Mouse (Mus musculus) lung, adult 18-20 months (tissue): Measurements from ENCODE around the gene Sec31a.
"Not testable (repeated sequence)": the region's sequence is repeated elsewhere in the genome, so short reads cannot be mapped to it uniquely, and the experiment has no call there.

Experiments used
- DNase-seq, 2 experiments: peaks; one replicate each; pipeline ENCODE4 v3.0.0; 2022; ENCODE audit warnings: mixed read lengths in 2 of 2

Sec31a gene

DNA sequence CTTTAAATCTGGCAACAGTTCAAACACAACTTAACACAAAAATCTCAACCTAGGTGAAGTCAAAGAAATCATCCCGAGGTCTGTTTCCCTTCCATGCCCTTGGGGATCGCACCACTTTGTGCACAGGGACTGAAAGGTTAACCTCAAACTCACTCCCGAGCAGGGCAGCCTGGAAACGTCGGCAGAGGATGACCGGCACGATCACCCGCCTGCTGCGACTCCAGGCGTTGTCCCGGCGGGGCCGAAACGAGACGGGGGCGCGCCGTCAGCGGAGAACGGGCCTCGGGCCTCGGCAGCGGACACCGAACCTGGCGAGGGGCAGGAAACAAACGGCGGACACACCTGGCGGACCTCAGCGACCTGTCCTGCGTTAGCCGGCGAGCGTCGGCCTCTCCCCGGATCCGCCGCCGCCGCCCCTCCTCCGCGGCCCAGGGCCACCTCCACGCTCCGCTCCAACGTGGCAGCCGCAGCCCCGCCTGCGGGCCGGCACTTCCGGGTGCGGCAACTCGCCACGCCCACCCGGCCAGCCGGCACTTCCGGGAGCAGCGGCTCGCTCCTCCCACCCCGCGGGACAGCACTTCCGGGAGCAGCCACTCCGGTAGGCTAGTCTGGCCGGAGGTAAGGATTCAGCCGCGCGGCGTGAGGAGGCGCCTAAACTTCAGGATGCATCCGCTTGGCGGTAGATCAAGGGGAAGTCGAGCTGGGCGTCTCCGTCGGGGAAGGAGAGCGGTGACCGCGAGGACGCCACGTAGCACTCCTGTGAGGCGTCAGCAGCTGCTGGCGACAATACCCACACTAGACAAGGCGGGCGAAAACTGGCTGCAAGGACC lies at the start of gene Sec31a:
Gene Sec31a, minus strand, starts transcription at position 474 of the 830 bp plus-strand sequence.
- peak; percentile 98 for DNase-seq

DNA sequence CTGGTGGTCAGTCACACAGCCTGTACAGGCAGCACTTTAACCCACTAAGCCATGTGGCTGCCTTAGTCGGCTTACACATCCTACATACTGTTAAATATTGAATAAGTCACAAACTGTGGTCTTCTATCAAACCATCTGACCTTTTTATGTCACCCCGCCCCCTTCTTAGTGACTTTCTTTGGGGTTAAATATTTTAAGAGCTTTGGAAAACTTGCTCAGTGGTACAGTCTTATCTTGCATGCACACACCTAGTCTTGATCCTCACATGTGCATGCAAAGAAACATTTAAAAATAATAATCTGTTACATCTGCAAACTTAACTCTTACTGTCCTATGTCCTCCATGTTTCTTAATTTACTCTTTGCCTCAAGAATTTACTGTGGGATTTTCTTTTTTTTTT lies 46.3 kb upstream of the Sec31a start:
- DNase-seq: no peak

DNA sequence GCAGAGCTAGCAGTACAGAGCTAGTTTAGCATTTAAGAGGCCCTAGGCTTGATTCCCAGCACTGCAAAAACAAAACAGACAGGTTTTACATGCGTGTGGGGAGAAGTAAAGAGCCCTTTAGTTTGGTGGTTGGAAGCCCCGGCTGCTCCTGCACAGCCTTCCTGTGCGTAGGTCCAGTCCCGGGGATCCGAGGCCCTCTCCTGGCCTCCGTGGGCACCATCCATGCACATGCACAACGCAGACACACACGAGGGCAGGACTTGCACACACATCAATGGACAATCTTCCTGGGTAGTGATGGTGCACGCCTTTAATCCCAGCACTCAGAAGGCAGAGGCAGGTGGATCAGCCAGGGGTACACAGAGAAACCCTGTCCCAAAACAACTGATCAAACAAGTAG lies 45.5 kb upstream of the Sec31a start:
- no peak for DNase-seq

DNA sequence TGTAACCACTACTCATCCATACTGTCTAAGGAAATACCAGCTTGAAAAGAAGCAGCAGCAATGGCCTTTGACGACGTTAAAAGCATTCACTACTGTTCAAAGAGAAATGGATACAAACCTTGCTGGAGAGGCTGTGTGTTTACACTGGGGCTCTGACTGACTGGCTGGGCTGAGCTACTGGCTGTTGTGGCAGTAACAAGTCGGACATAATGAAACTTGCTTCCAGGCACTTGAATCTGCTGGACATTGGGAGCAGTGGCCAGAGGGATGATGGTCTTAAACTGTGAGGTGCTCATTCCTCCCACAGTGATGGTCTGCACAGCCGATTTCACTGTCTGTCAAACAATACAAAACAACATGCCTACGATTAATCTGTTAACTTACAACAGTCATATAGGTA lies 43.4 kb upstream of the Sec31a start:
- no peak for DNase-seq

DNA sequence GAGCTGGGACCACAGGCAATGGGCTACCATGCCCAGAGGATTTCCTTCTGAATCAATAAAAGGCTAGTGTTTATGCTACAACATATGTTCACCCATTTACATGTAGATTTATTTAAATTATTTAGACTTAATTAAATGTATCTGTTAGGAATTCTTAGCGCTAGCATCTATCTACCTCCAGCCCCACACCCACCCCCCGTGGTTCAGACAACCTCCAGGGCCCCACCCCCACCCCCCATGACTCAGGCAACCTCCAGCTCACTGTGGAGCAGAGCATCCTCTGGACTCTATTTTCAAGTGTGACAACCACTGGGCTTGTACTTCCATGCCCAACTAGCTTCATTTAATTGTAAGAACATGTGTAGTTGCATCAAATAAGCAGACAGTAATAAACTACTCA lies 35.8 kb upstream of the Sec31a start:
- no peak for DNase-seq

DNA sequence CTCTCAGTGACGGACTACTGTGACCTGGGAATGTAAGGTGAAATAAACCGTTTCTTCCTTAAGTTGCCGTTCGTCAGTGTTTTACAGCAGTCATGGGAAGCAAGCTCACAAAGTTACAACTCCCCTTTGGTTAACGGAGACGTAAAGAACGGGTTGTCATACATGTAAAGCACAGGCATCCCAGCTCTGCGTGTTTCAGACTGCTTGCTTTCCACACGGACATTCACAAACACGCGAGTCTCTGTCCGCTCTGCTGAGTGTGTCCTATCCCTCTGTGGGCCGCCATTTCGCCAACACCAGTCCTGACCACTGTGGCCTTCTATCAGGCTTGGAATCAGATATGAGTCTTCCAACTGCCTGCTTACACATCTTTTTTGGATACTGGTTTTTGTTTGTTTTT lies 22.8 kb upstream of the Sec31a start:
- no peak for DNase-seq

DNA sequence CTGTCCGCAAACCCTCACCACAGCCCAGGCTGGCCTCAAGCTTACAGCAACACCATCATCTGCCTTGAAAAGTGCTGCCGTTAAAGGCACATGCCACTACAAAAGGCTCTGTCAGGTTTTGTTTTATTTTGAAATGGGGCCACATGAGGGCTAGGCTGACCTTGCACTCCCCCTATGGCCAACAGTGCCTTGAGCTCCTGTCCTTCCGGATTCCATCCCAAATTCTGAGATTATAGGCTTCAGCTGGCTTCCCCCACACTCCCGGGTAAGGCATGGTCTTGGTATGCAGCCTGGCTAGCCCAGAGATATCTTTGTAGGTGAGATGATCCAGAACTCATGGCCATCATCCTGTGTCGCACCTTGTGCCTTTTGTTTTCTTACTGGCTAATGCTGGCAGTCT lies 21.9 kb upstream of the Sec31a start:
- no peak for DNase-seq

DNA sequence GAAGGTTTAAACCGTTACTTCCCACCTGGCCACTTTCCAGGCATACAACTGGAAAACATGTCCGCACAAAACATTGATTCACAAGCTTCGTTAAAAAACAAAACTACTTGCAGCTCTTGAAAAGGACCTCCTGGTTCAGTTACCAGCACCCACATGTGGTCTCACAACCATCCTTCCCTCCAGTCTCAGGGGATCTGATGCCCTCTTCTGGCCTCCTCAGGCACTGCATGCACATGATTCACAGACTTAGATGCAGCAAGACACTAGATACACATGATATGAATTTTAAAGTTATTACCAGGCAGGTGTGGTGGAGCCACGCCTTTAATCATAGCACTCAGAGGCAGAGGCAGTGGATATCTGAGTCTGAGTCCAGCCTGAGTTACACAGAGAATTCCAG lies 21.1 kb upstream of the Sec31a start:
- no peak for DNase-seq

DNA sequence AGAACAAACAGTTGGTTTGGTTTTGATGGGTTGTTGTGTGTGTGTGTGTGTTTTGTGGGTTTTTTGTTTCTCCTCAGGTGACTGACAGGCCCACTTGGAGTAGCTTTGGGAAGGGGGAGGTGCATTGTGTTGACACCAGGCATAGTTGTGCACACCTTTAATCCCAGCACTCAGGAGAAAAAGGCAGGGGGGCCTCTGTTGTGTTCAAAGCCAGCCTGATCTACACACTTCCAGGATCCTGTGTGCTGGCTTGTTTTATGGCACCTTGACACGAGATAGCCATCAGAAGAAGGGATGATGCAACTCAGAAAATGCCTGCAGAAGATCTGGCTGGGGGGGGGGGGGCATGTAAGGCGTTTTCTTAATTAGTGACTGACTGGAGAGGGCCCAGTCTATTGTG lies 14.9 kb upstream of the Sec31a start:
- DNase-seq: no peak

DNA sequence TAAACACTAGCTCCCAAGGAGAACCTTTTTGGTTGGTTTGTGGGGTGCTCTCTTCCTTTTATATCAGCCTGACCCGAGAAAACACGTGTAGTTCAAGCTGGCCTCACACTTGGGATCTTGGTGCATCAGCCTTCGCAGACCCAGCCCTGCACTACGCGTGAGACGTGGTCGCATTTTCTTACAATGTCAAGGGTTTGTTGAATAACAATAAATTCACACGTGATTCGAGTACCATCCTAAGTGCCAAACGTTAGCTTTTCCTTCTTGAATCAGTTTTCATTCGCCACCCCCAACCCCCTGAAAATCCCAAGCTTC lies 14.0 kb upstream of the Sec31a start:
- DNase-seq: no peak

DNA sequence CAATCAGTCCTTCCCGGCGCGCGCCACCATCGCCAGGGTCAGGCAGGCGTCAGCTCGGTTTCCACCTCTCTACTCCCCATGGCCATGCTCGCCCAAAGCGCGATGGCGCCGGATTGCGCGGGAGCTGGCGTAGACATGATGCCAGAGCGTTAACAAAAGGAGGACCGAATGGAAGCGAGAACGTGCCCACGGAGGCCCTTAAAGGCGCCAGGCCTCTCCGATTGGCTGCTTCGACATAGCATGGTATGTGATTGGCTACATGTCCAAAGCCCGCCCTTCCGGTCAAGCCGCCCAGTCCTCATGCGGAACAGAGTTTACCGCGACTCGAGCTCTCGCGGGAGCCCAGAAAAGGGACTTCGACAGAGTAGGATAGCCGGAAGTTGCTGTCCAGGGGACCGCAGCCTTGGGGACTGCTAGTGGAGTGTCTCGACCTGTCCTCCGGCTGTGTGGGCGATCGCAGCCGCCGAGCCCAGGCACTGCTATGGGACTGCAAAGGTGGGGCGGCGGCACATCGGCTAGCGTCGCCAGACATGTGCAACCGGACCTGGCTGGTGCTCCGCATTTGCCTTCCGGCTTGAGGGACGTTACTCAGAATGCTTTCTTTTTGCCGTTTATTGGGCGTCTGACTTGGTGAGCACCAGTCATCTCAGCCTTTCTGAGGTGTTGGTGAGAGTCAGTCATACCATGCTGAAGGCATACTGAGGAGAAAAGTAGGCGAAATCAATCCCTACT lies 13.5 kb upstream of the Sec31a start:
- DNase-seq: peak; percentile 95 to 96

DNA sequence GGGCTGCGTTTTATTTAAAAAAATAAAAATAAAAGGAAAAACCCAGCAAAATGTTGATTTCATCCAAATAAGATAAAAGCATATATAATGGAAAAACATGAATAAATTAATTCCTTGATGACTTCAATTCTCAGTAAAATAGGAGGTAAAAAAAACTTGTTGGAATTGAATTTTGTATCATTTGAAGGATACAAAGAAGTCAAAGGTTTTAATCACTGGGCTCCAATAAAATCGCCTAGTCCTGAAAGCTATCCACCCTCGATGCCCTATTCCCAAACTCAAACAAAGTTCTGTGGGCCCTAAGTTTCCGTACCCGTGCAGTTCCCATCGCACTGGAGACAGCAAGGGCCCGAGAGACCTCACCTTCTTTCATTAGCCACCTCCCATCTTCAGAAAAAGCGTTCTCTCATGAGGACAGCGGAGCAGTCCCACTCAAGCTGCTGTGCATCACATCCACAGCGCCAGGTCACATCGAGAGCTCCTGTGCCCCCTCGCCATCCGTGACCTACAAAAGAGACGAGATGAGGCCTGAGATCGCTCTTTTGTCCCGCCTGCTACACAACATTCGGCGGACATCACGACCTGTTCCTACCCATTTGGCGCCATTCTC lies 12.8 kb upstream of the Sec31a start:
- no peak for DNase-seq

DNA sequence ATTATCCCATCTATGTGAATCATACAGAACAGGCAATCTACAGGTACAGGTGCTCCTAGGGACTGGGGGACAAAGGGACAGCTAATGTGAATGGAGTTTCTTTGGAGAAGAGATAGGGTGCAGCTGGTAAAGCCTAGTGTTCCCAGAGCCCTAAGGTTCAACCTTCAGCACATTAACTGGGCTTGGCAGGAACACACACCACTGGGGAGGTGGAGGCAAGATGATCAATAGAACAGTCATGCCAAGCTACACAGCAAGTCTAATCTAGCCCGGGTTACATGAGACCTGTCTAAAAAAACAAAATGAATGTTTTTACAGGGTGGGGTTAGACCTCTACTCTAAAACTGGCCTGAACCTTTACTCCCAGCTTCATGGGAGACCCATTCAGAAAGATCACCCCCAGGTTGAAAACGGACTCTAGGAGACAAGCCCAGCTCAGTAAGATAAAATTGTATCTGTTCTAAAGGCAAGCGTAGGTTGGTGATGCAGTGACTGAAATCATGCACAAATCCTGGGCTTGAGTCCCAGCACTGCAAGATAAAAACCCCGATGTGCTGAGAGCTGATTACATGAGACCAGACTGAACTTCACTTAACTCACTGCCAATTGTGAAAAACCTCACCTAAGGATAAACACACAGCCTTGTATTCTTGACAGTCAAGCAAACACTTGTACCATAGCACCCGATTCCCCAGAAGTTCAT lies 12.1 kb upstream of the Sec31a start:
- DNase-seq: no peak

DNA sequence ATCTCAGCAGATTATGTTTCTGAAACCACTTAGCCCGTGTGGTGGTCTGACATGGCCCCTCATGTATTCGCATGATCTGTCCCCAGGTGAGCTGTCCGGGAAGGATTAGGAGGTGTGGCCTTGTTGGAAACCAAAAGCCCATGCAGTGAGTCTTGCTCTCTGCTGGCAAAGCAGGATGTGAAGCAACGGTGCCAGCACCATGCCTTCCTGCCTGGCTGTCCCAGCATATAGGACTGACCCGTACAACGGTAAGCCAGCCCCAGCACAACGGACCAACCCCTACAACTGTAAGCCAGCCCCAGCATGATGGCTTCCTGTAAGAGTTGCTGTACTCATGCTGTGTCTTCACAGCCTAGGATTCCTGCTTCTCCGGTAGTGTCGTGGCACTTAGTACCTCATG lies 11.2 kb upstream of the Sec31a start:
- DNase-seq: no peak

DNA sequence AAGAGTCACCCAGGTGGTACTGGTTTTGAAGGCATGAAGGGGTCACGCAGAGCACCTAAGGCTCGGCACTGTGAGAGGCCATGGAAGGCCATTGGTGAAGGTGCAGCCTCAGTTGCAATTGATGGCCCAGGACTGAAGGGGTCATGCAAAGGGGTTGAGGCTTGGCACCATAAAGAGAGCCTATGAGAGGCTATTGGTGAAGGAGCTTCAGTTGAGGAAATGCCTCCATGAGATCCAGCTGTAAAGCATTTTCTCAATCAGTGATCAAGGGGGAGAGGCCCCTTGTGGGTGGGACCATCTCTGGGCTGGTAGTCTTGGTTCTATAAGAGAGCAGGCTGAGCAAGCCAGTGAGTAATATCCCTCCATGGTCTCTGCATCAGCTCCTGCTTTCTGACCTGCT lies 9.8 kb upstream of the Sec31a start:
- not testable (repeated sequence) for DNase-seq

DNA sequence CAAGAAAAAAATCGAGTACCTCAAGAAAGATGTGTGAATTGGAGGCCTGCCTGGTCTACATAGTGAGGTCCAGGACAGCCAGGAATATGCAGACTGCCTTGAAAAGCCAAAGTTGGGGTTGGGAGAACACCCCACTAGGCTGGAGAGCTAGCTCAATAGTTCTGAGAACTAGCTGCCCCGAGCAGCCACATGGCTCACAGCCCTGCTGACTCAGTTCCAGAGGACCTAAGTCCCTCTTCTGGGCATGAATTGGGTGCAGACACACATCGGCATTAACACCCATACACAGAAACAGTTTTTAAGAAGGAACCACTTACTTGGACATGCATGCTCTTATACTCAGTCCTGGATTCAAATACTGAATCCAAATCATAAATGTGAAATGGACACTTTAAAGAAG lies 8.2 kb upstream of the Sec31a start:
- no peak for DNase-seq

DNA sequence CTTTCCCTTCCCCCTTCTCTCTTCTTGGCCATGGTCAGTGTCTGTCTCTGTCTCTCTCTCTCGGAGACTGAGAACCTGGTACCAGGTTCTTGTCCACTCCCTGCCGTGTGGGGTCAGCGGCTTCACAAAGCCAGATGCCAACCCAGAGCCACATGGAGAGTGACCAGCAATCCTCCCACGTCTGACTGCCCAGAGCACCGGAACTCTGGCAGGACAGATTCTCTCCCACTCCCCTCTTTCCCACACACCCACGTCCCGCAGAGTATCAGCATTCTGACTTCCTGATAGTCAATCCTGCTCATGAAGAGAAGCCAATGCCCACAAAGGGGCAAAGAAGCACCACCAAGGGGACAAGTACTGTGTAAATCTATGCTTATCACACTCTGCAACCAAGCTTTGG lies 7.6 kb upstream of the Sec31a start:
- DNase-seq: peak in 1 of 2 experiments; percentile 7

DNA sequence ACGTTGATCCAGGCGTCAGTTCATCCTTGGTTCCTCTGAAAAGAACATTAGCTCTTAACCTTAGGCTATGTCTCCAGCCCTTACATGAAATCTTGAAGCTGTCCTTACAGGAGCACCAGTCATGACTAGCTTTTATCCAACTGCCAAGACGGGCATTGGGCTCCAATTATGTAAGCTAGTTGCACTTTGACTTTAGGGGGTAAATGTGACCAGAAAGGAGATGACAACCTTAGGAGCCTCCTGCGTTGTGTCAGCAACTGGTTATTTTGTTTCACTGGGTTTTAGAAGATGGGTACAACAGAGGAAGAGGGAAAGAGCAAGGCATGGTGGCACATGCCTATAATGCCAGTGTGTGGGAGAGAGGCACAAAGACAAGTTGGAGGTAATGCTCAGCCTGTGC lies 2.8 kb upstream of the Sec31a start:
- no peak for DNase-seq

DNA sequence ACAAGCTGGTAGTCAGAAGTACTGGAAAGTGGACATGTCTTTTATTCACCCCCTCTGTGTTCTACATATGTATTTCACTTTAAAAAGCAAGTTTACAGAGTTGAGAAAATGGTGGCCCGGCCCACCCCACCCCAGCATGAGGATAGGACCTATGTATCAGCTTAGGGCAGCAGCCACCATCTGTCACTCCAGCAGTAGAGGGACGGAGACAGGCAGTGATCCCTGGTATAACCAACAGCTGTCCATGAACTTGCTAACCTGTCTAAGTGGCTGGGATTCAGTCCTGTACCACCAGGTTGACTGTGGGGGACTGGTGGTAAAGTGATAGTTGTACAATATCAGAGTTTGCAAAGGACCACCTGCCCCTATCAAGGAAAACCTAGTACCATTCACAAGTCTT lies 2.0 kb upstream of the Sec31a start:
- DNase-seq: no peak

DNA sequence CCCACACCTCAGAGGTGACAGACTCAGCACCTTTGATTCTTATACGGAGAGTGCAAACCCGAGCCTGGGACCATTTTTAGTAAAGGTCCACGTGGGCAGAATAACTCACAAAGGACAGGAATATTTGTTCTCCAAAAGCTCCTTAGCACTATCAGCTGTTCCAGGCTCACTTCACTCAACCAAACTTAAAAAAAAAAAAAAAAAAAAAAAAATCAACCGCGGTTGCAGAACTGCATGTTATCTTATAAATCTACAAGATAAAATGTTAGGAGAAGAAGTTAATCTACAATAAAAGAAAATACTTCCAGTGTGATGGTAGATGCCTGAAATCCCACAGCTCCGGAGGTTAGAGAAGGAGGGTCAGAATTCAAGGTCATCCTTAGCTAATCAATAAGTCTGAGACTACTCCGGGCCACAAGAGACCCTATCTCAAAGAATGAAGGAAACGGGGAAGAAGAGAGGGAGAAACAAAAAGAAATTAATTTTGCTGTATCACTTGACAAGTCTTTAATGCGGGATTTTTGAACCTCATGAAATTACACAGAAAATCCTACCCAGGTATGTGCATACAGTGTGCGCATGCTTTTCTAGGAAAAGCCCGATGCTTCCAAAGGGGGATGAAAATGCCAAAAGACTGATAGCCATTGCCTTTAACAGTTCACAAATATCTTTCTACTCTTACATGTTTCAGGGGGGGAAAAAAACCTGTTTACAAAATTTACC lies 1.4 kb downstream of the Sec31a start:
- no peak for DNase-seq

DNA sequence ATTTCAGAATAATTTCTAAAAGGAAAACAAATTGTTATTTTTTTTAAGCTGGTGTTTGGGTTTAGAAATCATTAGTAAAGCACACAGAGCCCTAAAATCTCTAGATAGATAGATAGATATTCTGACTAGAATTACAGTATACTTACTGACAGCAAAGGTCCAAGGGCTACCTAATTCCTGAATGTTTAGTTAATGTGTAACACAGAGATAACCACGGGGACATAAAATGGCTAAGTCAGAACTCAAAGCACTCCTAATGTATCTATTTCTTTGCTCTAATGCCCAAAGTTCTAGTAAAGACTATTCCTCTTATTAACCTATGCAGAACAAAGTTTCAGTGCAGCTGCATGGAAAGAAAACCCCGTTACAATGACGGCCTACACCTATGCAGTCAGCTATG lies 3.1 kb downstream of the Sec31a start:
- DNase-seq: no peak

DNA sequence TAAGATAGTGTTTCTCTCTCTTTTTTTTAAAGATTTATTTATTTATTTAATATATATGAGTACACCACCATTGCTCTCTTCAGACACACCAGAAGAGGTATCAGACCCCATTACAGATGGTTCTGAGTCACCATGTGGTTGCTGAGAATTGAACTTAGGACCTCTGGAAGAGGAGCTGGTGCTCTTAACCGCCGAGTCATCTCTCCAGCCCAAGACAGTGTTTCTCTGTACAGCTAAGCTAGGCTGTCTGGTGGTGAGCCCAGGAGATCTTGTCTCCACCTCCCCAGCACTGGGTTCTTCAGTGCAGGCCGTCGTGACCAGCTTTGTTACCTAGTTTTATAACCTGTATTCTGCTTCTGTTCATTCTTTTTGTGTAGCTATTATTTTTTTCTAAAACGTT lies 5.8 kb downstream of the Sec31a start:
- no peak for DNase-seq

DNA sequence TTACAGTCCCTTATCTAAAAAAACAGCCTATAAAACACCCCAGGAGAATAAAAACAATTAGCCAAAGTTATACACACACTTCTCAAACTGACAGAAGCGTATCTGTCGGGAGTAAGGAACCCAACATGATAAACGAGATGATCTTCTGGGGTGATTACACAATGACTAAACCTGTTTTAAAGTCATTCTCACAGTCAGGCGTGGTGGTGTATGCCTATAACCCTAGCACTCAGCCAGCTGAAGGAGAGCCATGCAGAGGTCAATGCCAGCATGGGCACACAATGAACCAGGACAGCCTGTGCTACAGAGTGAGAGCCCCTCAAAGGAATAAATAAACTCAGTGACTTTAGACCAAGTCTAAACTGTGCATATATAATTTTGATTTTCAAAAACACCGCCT lies 7.5 kb downstream of the Sec31a start:
- no peak for DNase-seq
